Mouse (Mus musculus) limb, embryonic 12.5 days (tissue): ENCODE measurements around the gene Ranbp1. TPM values are rescaled to one million over a fixed set of nuclear protein-coding genes. Genes with fewer than 3 reads are reported as not detected.
"Not testable (repeated sequence)": the region's sequence is repeated elsewhere in the genome, so short reads cannot be mapped to it uniquely, and the experiment has no call there.

Experiments
- ATAC-seq: fragments of 200-750 bp; cut with Nextera tagmentation; 2 replicates; pipeline ENCODE4 v1.8.0; 2017; ENCODE audit warnings: low read depth, moderate TSS enrichment; ENCODE audit not compliant: insufficient number of reproducible peaks, insufficient read depth, low FRiP score, low TSS enrichment
- H3K27ac ChIP-seq: fragments of 300-500 bp; sonication (generic); 2 replicates; pipeline ENCODE4 v1.5.1; 2016; ENCODE audit warnings: mild to moderate bottlenecking, moderate library complexity
- H3K27me3 ChIP-seq: fragments of 300-500 bp; sonication (generic); 2 replicates; pipeline ENCODE4 v1.6.1; 2016; ENCODE audit warnings: mild to moderate bottlenecking, moderate library complexity
- H3K36me3 ChIP-seq: fragments of 300-500 bp; sonication (generic); 2 replicates; pipeline ENCODE4 v1.6.1; 2016; ENCODE audit warnings: mild to moderate bottlenecking, moderate library complexity
- H3K4me1 ChIP-seq: fragments of 300-500 bp; sonication (generic); replicated peaks from 2 replicates; pipeline ENCODE4 v1.6.1; 2016
- H3K4me2 ChIP-seq: fragments of 300-500 bp; sonication (generic); 2 replicates; pipeline ENCODE4 v1.6.1; 2016; ENCODE audit warnings: mild to moderate bottlenecking, moderate library complexity
- H3K4me3 ChIP-seq: fragments of 300-500 bp; sonication (generic); replicated peaks from 2 replicates; pipeline ENCODE4 v1.5.1; 2016; ENCODE audit warnings: mild to moderate bottlenecking
- H3K9ac ChIP-seq: fragments of 300-500 bp; sonication (generic); replicated peaks from 2 replicates; pipeline ENCODE4 v1.6.1; 2016; ENCODE audit warnings: mild to moderate bottlenecking, moderate library complexity
- H3K9me3 ChIP-seq: fragments of 300-500 bp; sonication (generic); 2 replicates; pipeline ENCODE4 v1.6.1; 2016; ENCODE audit warnings: mild to moderate bottlenecking, moderate library complexity
- WGBS: fragments of 180-500 bp; shearing (Covaris S2); methylation state at CpG from one replicate; pipeline ENCODE4 v1.1.7; 2016; 5-methylcytosine and 5-hydroxymethylcytosine counted together
- microRNA counts: library from miRNA; unstranded; fragments of <30 nt; microRNA quantifications from one replicate; lab custom pipeline; 2017
- microRNA-seq: library from miRNA; unstranded; fragments of <30 nt; microRNA quantifications from one replicate; pipeline ENCODE4, GENCODE M21; 2017
- polyA plus RNA-seq: library from polyadenylated mRNA; unstranded; fragments of >200 nt; fragmentation: Nextera tagmentation; extraction: Ambion mirVana; gene quantifications from 2 replicates; pipeline ENCODE4 v1.2.1, GENCODE M21; 2016

The Ranbp1 gene
- polyA plus RNA-seq, 1 experiment from 2014 or later: 976 TPM

DNA sequence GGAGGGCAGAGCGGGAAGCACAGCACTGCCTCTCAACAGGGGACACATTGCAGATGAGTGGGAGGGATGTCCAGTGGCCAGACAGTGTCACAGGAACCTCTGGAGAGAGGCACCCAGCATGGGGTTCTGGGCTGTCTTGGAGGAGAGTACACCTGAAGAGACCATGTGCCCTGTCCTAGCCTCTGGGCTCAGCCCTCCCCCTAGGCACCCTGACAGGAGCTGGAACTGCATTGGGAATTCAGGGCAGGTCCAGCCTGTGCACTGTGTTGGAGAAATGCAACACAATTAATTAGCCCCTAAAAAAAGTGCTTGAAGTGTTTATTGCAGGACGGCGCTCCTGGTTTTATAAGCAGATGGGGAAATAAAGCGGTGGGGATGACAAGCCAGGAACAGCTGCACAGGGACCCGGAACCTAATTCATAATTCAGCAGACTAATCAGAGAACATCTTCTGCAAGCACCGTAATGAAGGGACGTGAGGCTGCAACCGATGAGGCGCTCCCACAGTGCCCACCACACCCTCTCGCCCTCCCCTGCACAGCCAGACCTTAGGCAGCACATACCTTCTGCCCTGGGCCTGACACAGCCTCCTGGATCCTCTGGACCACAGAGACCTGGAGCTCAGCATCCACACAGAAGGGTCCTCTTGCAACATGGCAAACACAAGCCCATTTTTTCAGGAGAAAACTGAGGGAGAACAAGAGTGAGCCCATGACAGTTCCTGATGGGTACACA, 50.0 kb downstream of the Ranbp1 start:
- no peak overlapping the region for H3K4me3 ChIP-seq
- H3K27me3 ChIP-seq: peaks cover 57% of the 10 kb centered on the region
- H3K27ac ChIP-seq: peak overlapping the region; percentile 75
- 28% methylated on average over 10 of the region's 10 CpGs for WGBS
- no peak overlapping the region; the same call in 1 of the 2 replicates for H3K9ac ChIP-seq
- H3K36me3 ChIP-seq: no peaks in the 10 kb centered on the region
- H3K4me1 ChIP-seq: peaks cover 83% of the 10 kb centered on the region
- ATAC-seq: peak; percentile 49; the same call in 1 of the 2 replicates
- peak overlapping the region; percentile 4 for H3K4me2 ChIP-seq
- no peaks in the 10 kb centered on the region for H3K9me3 ChIP-seq

DNA sequence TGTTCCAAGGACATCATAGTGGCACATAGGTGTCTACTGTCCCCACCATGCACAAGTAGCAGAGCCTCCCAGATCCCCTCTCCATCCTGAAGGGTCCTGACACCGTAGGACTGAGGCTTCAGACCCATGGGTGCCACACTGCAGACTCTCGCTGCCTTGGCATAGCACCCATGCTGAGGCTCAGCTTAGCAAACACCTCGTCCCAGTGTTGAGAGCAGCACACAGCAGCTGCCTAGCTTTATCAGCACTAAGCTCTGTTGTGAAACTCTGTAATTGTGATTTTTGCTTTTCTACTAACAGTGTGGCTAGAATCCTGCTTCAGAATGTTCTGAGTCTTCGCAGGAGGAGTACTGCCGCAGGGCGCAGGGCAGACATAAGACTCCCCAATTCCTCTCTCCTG, 50.7 kb downstream of the Ranbp1 start:
- peaks cover 80% of the 10 kb centered on the region for H3K4me1 ChIP-seq
- ATAC-seq: no peak
- H3K4me3 ChIP-seq: no peak overlapping the region
- H3K9me3 ChIP-seq: no peaks in the 10 kb centered on the region
- peak overlapping the region; percentile 45; the same call in 1 of the 2 replicates for H3K27ac ChIP-seq
- no peak overlapping the region for H3K4me2 ChIP-seq
- peaks cover 58% of the 10 kb centered on the region for H3K27me3 ChIP-seq
- H3K9ac ChIP-seq: no peak overlapping the region; the same call in 1 of the 2 replicates
- WGBS: 81% methylated on average over 6 of the region's 6 CpGs
- H3K36me3 ChIP-seq: no peaks in the 10 kb centered on the region

GRCm38 (mm10) chr16:18195561-18195960, 53.0 kb downstream of the Ranbp1 start:
- not testable (repeated sequence) for ATAC-seq, H3K9me3 ChIP-seq, H3K9ac ChIP-seq, H3K27ac ChIP-seq, H3K36me3 ChIP-seq, H3K4me2 ChIP-seq, H3K4me3 ChIP-seq
- 49% methylated on average over 3 of the region's 3 CpGs for WGBS
- H3K27me3 ChIP-seq: peaks cover 74% of the 10 kb centered on the region
- H3K4me1 ChIP-seq: peaks cover 67% of the 10 kb centered on the region

DNA sequence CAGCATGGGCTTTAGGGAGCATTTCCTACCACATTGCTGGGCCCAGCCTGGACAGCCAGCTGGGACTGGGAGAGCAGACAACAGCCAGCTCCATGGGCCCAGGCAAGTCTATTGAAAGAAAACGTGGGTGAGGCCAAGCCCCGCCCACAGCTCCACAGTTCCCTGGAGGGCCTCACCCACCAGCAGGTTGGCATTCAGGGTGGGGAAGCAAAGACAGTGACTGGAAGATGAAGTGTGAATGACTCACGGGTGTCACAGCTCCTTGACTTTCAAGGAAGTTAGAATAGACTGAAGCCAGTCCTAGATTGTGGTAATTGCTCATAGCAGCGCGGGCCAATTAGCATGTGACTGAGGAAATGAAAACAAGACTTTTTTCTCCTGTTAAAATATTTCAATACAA, 53.5 kb downstream of the Ranbp1 start:
- Histone ChIP-seq H3K4me2 (no peak overlapping the region), H3K4me3 (no peak overlapping the region), H3K4me1 (peaks cover 62% of the 10 kb centered on the region), H3K36me3 (no peaks in the 10 kb centered on the region), H3K9ac (no peak overlapping the region), H3K27ac (peak overlapping the region; percentile 42; the same call in 1 of the 2 replicates), H3K27me3 (peaks cover 74% of the 10 kb centered on the region), H3K9me3 (no peaks in the 10 kb centered on the region)
- 50% methylated on average over 5 of the region's 5 CpGs for WGBS
- no peak for ATAC-seq

DNA sequence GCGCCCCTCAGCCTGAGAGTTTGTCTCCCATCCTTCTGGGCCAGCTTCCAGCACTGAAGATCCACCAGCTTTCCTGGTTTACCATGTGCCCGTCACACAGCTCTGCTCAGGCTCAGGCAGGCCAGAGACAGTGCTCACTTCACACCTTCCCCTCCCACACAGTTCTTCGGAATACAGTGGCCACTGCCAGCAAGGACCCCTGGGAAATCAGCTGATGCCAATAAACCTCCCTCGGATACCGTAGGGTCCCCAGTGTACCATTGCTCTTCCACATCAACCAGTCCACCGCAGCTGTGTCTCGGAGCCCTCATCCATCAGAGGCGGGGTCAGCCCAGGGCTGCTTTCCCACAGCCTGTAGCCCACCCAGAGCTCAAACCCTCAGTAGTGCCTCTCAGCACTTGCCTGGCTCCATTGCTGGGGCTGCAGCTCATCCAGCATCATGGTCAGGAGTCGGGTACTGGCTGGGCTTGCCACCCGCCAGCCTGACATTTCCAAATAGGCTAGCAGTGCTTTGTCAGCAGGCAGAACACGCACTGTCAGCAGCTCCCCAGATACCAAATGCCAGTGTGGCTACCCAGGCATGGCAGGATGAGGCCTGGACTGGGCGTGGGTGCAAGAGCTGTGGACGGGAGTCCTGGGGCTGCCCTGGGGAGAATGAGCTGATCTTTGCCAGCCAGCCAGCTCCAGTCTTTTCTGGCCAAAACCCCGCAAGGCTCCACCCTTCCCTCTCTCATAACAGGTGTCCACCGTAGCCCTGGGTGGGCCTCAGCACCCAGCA, 54.1 kb downstream of the Ranbp1 start:
- no peak for ATAC-seq

GRCm38 (mm10) chr16:18191006-18191405, 57.5 kb downstream of the Ranbp1 start:
- 81% methylated on average over 2 of the region's 2 CpGs for WGBS
- Histone ChIP-seq H3K9ac (no peak overlapping the region), H3K36me3 (no peaks in the 10 kb centered on the region), H3K9me3 (no peaks in the 10 kb centered on the region), H3K4me2 (no peak overlapping the region), H3K4me3 (no peak overlapping the region), H3K27me3 (peaks cover 60% of the 10 kb centered on the region), H3K27ac (no peak overlapping the region), H3K4me1 (peaks cover 39% of the 10 kb centered on the region)
- no peak for ATAC-seq

More for the DNA sequence above, 54.1 kb downstream of the Ranbp1 start:
- Histone ChIP-seq H3K4me1 (peaks cover 55% of the 10 kb centered on the region), H3K36me3 (no peaks in the 10 kb centered on the region), H3K27ac (peak overlapping the region; percentile 12; the same call in 1 of the 2 replicates), H3K9me3 (no peaks in the 10 kb centered on the region), H3K4me2 (no peak overlapping the region), H3K9ac (no peak overlapping the region), H3K27me3 (peaks cover 73% of the 10 kb centered on the region), H3K4me3 (no peak overlapping the region)
- WGBS: 52% methylated on average over 15 of the region's 15 CpGs

MicroRNAs encoded within 50 kb of the gene (microRNA counts, 519-probe panel; counts per million panel counts)
- not detected for microRNA mmu-miR-1306 (lab: Ali Mortazavi, UCI)

Small RNA genes lying within 50 kb of the gene (microRNA-seq; reads per million reads assigned to microRNA genes)
- gene Gm24572 (4.4 reads per million, percentile 14 among the genes with 10 or more reads in this experiment), gene Mir1306 (304 reads per million, percentile 64 among the genes with 10 or more reads in this experiment)

Other genes with a start within 250 kb of the Ranbp1 start
- gene Dgcr6, start 195.9 kb downstream of the Ranbp1 start, polyA plus RNA-seq: 134 and 135 TPM in 2 replicates
- gene Prodh, start 158.5 kb downstream of the Ranbp1 start, polyA plus RNA-seq: 13.1 and 13.8 TPM in 2 replicates
- gene Rtn4r, start 121.1 kb downstream of the Ranbp1 start, polyA plus RNA-seq: 8.3 and 9.9 TPM in 2 replicates
- not detected in 2 replicates for gene Ccdc188, start 30.9 kb downstream of the Ranbp1 start, polyA plus RNA-seq
- gene Zdhhc8, start 13.6 kb downstream of the Ranbp1 start, polyA plus RNA-seq: 18.5 and 20.0 TPM in 2 replicates
- gene Trmt2a, start 53 bp downstream of the Ranbp1 start, polyA plus RNA-seq: 119 and 122 TPM in 2 replicates
- 3.3 and 7.5 TPM in 2 replicates for gene Gm49776, start 9.6 kb upstream of the Ranbp1 start, polyA plus RNA-seq
- 41.7 and 42.9 TPM in 2 replicates for gene Dgcr8, start 40.5 kb upstream of the Ranbp1 start, polyA plus RNA-seq
- gene Tango2, start 99.4 kb upstream of the Ranbp1 start, polyA plus RNA-seq: 21.7 and 21.8 TPM in 2 replicates
- 46.3 and 50.6 TPM in 2 replicates for gene Arvcf, start 99.5 kb upstream of the Ranbp1 start, polyA plus RNA-seq
- 23.1 and 26.1 TPM in 2 replicates for gene Txnrd2, start 177.7 kb upstream of the Ranbp1 start, polyA plus RNA-seq
- 66.5 and 71.0 TPM in 2 replicates for gene Comt, start 178.1 kb upstream of the Ranbp1 start, polyA plus RNA-seq
- 18.4 and 19.4 TPM in 2 replicates for gene Gnb1l, start 250.0 kb upstream of the Ranbp1 start, polyA plus RNA-seq